Mouse (Mus musculus): Measurements from ENCODE around the gene Pip5k1c. TPM values are rescaled to one million over a fixed set of nuclear protein-coding genes. Genes with fewer than 3 reads are reported as not detected.

The Pip5k1c gene
- total RNA-seq (2023), result 10 to 100 TPM; 92.2 TPM

DNA sequence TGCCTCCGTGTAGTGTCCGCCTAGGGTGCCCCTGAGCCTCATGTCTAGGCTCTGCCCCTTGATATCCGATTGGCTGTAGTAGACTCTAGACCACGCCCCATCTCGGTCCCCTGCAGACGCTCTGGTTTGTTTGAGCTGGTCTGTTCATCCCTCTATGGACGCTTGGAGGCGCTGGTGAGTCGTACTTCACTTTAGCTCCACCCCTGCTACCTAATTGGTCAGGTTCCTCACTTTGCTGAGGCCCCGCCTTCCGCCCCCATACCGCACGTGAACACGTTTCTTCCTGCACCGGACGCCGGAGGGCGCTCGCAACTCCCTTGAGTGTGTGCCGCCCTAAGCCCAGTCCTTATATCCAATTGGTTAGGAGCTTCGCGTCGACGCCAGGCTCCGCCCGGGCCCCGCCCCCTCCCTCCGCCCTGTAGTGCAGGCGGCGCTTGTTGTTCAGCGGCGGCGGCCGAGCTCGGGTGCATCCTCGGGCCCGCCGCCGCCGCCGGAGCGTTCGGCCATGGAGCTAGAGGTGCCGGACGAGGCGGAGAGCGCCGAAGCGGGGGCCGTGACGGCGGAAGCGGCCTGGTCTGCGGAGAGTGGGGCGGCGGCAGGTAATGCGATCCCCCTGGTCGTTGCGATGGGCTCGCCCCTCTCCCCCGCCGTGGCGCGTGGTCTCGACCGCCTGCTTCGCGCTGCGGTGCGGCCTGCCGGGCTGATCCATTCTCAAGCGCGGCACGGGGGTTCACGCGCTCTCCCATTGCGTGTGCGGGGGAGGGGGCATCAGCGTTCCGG lies at the start of gene Pip5k1c:
Pip5k1c (plus strand) TSS at position 410 of the 780 bp plus-strand sequence.

DNA sequence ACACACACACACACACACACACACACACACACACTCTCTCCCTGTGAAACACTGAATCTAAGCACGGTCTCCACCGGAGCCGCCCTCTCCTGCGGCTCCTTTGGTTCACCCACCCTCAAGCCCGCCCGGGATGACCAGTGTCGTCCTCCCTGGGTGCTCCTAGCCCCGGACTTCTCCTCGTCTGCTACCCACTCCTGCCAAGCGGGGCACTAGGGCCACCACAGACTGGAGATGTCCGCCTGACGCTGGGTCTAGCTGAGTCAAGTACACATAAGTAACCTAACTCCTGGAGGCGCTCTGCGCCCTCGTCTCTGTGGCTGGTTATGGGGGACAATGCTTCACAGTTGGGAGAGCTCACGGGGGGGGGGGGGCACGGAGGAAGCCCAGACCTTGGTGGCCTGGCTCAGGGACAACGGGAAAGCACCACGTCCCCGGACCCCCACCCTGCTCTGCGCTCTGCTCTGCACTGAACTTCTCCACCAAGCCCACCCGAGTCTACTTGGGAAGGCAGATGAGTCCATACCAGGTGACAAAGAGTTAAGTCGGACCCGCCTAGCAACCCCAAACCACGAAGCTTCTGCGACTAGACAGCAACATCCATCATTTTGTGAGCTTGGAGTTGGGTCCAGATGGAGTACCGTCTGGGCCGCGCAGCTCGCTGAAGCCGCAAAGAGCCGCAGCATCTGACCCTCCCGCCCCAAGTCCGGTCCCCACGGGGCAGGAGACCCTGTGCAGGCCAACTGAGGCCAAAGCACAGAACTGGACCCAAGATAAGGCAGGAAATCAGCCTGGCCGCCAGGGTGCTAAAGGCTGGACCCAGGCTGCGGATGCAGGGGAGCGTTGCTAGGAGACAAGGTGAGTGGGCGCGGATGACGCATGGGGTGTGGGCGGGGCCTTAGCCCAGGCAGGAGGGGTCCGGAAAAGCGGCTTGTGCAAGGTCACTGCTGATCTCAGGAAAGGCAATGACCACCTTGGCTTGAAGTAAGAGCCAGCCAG lies 40.0 kb upstream of the Pip5k1c start, which contains the start of gene Matk:
Matk (plus strand) TSS at position 512 of the 996 bp plus-strand sequence.

DNA sequence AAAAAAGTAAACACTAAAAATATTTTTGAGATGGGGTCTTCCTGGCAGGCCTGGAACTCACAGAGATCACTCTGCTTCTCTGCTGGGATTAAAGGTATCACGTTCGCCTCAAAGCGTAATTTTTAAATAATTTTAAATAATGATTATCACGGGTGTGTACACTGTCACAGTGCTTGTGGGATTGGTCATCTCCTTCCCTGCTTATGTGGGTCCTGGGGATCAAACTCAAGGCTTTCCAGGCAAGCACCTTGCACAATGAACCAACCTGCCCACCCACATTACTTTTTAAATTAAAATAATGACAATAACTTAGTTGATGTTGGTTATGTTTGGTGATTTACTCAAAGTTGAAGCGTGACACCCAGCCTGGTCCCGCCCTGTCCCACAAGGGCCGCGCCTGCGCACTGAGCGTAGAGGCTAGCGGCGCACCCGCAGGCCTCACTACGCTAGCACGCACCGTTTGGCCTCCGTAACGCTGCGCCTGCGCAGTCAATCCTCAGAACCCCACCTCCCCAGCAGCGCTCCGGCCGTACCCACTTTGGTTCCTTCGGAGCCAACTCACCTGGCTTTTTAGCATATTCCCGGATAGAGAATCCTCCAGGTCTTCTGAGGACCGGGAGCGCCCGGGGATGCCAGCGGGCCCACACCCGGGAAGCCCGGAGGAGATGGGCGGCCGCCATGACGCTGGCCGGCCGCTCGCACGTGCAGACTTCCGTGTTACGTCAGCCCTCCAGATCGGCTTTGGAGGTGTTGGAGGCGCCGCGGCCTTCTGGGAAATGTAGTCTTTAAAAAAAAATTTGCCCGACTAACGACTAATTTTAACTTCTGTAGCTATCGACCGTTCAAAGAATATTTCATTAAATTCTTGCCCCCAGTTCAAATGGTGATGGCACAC lies 26.3 kb upstream of the Pip5k1c start, which contains the start of the genes Mrpl54 and Apba3:
Mrpl54 (minus strand) TSS at position 724 of the 895 bp plus-strand sequence.
Apba3 (plus strand) TSS at position 750 of the 895 bp plus-strand sequence.

DNA sequence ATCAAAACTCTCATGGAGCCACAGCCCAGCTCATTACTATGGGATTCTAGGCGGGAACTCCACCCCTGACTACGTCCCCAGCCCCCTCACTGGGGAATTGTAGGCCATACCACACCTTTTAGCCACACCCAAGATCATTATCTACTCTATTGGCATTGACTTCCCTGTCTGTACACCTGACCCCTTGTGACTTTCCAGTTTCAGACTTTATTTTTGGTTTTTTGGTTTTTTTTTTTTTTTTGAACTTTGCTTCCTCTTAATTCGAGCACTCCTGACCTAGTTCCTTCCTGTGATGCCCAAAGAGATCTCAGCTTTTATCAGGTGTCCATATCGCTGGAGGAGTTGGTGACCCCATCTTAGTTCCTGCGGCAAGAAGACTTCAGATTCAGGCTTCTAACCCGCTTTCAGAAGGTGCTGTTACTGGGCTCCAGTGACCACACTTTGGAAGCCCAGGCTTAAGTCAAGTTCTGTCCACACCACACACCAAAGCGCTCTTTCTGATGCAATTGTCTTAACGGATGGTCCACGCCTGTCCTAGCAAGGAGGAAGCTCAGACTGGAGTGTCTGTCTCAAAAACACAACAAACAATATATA lies 1.2 kb upstream of the Pip5k1c start, which contains the start of gene Tjp3:
Tjp3 (minus strand) TSS at position 71 of the 594 bp plus-strand sequence.

DNA sequence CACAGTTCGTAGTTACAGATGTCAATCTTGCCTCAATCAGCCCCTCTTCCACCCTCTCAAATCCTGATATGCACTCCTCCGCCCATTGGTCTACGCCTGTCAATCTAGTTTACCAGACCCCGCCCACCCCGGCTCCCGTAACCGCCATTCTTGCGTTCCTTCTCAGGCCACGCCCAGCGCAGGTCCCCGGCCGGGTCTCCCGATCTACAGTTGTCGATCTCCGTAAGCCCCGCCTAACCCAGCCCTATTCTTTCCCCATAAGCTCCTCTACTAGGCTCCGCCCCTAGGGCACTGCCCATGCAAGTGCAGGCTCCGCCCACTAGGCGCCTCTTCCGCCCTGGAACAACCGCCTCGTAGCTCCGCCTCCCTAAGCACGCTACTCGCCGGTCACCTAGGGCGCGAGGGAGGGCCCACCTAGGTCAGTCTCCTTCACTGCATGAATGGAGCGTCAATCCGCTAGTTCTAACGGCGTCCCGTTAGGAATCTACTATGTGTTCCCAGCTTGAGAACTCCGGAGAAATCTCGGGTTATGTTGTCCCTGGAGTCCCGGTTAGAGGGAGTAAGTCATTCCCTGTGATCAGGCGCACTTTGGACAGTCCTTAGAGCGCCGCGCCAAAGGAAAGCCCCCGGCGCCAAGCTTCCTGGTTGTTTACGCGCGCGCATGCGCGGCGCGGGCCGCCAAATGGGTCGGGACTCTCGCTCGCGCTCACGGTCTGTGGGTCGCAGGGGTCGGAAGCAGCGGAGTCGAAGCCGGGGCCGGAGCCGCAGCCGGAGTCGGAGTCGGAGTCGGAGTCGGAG lies 28.0 kb downstream of the Pip5k1c start, which contains the start of gene Cactin:
Cactin (plus strand) TSS at position 554 of the 798 bp plus-strand sequence.

DNA sequence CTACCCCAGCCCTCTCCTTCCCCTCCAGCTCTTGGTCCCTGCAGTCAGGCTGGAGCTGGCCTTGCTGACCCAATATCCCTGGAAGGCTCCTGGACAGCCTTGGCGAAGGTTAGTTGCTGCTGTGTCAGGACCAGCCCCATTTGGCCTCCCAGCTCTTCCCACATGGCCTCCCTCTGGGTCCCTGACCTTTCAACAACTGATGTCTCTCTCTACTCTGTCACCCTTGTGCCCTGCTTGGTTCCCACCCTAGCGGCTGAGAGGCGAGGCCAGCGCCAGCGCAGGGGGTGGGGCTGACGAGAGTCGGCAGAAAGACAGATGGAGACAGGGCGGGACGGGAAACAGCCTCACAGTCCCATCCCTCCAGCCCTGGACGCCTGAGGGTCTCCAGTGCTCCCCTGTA lies 35.6 kb downstream of the Pip5k1c start, which contains the start of gene Tbxa2r:
Tbxa2r (plus strand) TSS at position 346 of the 400 bp plus-strand sequence.

DNA sequence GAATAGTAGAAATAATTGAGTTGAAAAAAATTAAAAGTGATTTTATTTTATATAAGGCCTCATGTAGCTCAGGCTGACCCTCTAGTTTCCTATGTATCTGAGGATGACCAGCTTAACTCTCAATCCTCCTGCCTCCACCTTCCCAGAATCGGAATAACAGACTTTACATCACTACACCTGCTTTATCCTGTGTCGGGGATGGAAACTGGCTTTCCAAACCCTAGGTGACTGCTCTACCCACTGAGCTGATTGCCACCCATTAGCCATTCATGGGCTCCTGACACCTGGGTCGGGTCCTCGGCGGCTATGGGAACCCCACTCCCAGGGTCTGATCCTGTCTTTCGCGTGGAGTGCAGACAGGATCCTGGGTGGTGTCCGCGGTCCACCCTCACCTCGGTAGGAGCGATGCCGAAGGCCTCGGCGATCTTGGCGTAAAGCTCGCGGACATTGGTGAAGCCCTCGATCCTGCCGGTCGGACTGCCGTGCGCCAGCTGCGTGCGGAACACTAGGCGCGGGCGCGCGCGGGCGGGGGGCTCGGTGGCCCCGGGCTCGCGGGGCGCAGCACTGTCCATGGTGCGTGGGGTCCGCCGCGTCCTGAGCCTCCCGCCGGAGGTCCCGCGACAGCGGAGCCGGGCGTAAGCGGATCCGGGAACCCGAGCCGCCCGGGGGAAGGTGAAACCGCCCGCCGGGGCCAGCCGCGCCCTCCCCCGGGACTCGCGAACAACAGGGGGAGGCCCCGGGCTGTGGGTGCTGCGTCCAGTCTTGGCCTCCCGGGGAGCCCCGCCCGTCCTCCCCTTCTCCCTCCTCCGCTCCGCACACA lies 50.1 kb downstream of the Pip5k1c start, which contains the start of gene Gipc3:
Gipc3 (minus strand) TSS at position 581 of the 820 bp plus-strand sequence.

DNA sequence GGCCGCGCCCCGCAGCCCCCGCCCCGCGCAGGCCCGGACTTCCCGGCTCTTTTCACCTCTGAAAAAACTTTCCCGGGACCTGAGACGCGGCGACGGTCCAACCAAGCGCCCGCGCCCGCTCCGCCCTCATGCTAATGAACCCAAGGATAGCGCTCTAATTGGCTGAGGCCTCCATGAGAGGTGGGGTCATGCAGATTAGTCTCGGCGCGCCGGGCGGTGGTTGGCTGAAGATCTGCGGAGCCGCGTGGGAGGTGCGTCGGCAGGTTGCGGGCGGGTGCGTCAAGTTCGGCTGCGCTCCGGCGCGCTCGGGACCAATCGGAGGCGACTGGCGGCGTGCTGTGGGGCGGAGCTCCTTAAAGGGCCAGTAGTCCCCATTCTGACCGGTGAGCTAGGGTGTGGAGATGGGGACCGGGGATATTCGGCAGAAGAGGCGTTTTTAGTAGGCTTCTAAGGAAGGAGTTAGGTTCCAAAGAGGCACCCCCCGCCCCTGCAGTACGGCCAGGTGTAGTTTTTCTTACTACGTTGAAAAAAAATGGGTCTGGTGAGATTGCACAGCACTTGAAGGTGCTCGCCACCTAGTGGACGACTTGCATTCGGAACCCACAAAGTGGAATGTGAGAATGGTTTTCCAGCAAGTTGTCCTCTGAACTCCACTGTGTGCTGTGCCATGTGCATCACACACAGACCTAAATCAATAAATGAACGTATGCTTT lies 57.7 kb downstream of the Pip5k1c start, which contains the start of gene Hmg20b:
Hmg20b (minus strand) TSS at position 130 of the 713 bp plus-strand sequence.

DNA sequence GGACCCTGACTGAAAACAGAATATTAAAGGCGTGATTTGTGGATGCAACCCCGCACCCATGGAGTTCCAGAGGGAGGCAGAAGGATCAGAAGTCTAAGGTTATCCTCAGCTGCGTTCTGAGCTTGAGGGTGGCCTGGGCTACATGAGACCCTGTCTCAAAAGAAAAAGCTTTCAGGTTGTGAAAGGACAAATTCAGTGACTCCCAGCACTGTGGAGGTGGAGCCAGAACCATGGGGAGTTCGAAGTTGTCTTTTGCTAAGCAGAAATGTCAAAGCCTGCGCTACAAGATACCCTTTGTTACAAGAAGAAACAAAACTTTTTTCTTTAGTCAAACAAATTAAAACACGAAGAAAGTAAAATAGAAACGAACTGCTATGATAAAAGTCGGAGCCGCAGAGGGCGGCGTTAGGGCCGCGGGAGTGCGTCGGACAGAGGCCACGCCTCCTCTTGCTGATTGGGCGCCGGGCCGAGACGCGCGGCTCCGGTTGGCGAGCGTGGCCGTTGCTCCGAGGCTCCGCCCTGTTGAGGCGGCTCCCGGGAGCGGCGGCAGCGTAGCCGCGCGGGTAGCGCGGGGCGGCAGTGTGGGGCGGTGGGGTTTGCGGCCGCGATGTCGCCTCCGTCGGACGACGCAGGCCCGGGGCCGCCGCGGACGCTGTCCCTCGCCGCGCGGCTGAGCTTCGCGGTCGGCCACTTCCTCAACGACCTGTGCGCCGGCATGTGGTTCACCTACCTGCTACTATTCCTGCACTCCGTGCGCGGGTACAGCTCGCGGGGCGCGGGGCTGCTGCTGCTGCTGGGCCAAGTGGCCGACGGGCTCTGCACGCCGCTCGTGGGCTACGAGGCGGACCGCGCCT lies 64.5 kb downstream of the Pip5k1c start, which contains the start of gene Mfsd12:
Mfsd12 (plus strand) TSS at position 501 of the 854 bp plus-strand sequence.

DNA sequence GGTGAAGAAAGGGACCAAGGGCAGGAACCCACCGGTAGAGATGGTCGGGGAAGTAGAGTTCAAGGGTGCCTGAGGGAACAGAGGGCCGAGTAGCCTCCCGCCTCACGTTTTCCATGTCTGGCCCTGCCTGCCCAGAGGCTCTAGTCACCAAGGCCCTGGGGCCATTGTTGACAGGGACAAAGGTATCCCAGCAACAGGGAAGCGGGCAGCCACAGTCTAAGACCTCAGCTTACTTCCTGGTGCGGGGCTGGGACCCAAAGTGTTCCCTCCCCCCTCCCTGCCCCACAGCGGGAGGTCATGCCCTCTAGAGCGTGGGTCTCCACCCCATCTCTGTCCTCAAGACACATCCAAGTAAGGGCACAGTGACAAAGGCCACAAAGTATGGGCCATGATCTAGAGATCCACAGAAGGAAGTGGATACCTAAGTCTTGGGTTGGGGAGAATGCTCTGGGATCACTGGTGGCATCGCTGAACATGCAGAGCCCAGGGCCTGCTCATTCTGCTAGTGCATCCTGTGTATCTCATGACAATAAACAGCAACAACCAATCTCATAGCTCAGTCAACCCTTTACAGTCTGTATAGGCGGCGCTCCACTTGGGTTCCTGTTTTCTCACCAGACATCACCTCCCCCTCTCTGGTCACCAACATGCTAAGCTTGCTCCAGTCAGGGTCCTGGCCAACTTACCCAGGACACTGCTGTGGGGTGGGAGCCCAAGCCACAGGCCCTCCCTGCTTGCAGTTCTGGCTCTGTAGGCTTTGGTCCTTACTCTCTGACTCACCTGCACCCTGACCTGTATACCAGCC lies 73.1 kb downstream of the Pip5k1c start, which contains the start of gene 4930404N11Rik:
4930404N11Rik (minus strand) TSS at position 145 of the 805 bp plus-strand sequence.

Other genes with a start within 250 kb of the Pip5k1c start
- 10 to 100 TPM; 49.0 to 54.7 TPM for gene Sgta, start 232.8 kb upstream of the Pip5k1c start, total RNA-seq (2023)
- gene Thop1, start 222.9 kb upstream of the Pip5k1c start, total RNA-seq (2023), result 1 to 10 TPM; 5.8 to 6.9 TPM
- 1 to 10 TPM in 1 of 2 experiments, under 1 TPM in 1; 0.64 to 1.2 TPM for gene Creb3l3, start 194.1 kb upstream of the Pip5k1c start, total RNA-seq (2023)
- gene Map2k2, start 187.0 kb upstream of the Pip5k1c start, total RNA-seq (2023), result 10 to 100 TPM; 84.3 to 89.6 TPM
- 10 to 100 TPM; 60.7 to 67.8 TPM for gene Zbtb7a, start 157.7 kb upstream of the Pip5k1c start, total RNA-seq (2023)
- gene Pias4, start 125.0 kb upstream of the Pip5k1c start, total RNA-seq (2023), result 10 to 100 TPM; 27.4 to 29.6 TPM
- 100 to 1,000 TPM; 738 to 811 TPM for gene Eef2, start 116.3 kb upstream of the Pip5k1c start, total RNA-seq (2023)
- gene Dapk3, start 110.0 kb upstream of the Pip5k1c start, total RNA-seq (2023), result 10 to 100 TPM; 26.7 to 27.9 TPM
- gene 4930442H23Rik, start 109.1 kb upstream of the Pip5k1c start, total RNA-seq (2023), result not detected
- gene Nmrk2, start 90.9 kb upstream of the Pip5k1c start, total RNA-seq (2023), result not detected
- gene Atcay, start 62.1 kb upstream of the Pip5k1c start, total RNA-seq (2023), result not detected
- gene Zfr2, start 59.8 kb upstream of the Pip5k1c start, total RNA-seq (2023), result 1 to 10 TPM in 1 of 2 experiments, under 1 TPM in 1; 0.24 to 1.1 TPM
- gene Matk, start 40.0 kb upstream of the Pip5k1c start, total RNA-seq (2023), result 10 to 100 TPM in 1 of 2 experiments, 1 to 10 TPM in 1; 5.1 to 10.3 TPM
- gene Mrpl54, start 26.0 kb upstream of the Pip5k1c start, total RNA-seq (2023), result 10 to 100 TPM; 33.8 to 41.6 TPM
- gene Apba3, start 26.0 kb upstream of the Pip5k1c start, total RNA-seq (2023), result 10 to 100 TPM; 26.1 to 28.4 TPM
- gene Tjp3, start 1.4 kb upstream of the Pip5k1c start, total RNA-seq (2023), result 1 to 10 TPM; 5.1 to 5.4 TPM
- gene Cactin, start 28.1 kb downstream of the Pip5k1c start, total RNA-seq (2023), result 10 to 100 TPM; 25.0 to 30.3 TPM
- gene Tbxa2r, start 35.8 kb downstream of the Pip5k1c start, total RNA-seq (2023), result under 1 TPM; 0.49 to 0.58 TPM
- not detected for gene Gipc3, start 50.3 kb downstream of the Pip5k1c start, total RNA-seq (2023)
- gene Hmg20b, start 57.5 kb downstream of the Pip5k1c start, total RNA-seq (2023), result 10 to 100 TPM; 41.7 to 57.4 TPM
- 10 to 100 TPM; 16.0 to 20.4 TPM for gene Mfsd12, start 64.5 kb downstream of the Pip5k1c start, total RNA-seq (2023)
- 1 to 10 TPM; 4.5 to 5.1 TPM for gene 4930404N11Rik, start 72.9 kb downstream of the Pip5k1c start, total RNA-seq (2023)
- 10 to 100 TPM; 49.9 to 55.8 TPM for gene Fzr1, start 85.6 kb downstream of the Pip5k1c start, total RNA-seq (2023)
- 10 to 100 TPM; 16.9 to 19.6 TPM for gene Dohh, start 91.5 kb downstream of the Pip5k1c start, total RNA-seq (2023)
- 1 to 10 TPM in 1 of 2 experiments, under 1 TPM in 1; 0.35 to 1.0 TPM for gene Gm48551, start 91.5 kb downstream of the Pip5k1c start, total RNA-seq (2023)
- gene Gm48552, start 96.0 kb downstream of the Pip5k1c start, total RNA-seq (2023), result not detected
- gene Smim24, start 100.1 kb downstream of the Pip5k1c start, total RNA-seq (2023), result 1 to 10 TPM; 5.6 to 9.3 TPM
- gene Nfic, start 162.7 kb downstream of the Pip5k1c start, total RNA-seq (2023), result 10 to 100 TPM; 59.7 to 65.2 TPM
- under 1 TPM in 1 of 2 experiments, not detected in 1; 0.46 TPM for gene Celf5, start 189.7 kb downstream of the Pip5k1c start, total RNA-seq (2023)
- 100 to 1,000 TPM; 112 to 133 TPM for gene Ncln, start 203.4 kb downstream of the Pip5k1c start, total RNA-seq (2023)
- gene S1pr4, start 207.2 kb downstream of the Pip5k1c start, total RNA-seq (2023), result 10 to 100 TPM; 68.9 to 87.5 TPM
- 10 to 100 TPM; 36.8 to 37.6 TPM for gene Gna15, start 231.3 kb downstream of the Pip5k1c start, total RNA-seq (2023)